Mouse (Mus musculus) lung, adult 2 months (tissue): ENCODE data around the gene Ifi209. TPM values are rescaled to one million over a fixed set of nuclear protein-coding genes. Genes with fewer than 3 reads are reported as not detected.
"Not testable (repeated sequence)": the region's sequence is repeated elsewhere in the genome, so short reads cannot be mapped to it uniquely, and the experiment has no call there.

ENCODE experiments used
- DNase-seq: peaks from one replicate; pipeline ENCODE4 v3.0.0; 2022
- H3K4me1 ChIP-seq: fragments of 200-500 bp; 2 replicates; pipeline ENCODE4 v1.6.1; 2011; ENCODE audit warnings: low read length; ENCODE audit not compliant: control insufficient read depth, insufficient read depth
- H3K4me3 ChIP-seq: fragments of 200-500 bp; replicated peaks from 2 replicates; pipeline ENCODE3; 2011; ENCODE audit warnings: low read depth, mild to moderate bottlenecking, control low read depth, low read length; ENCODE audit errors: extremely low read depth
- CTCF ChIP-seq: fragments of 200-500 bp; IDR thresholded peaks from 2 replicates; pipeline ENCODE4 v1.5.1; 2011; ENCODE audit warnings: mild to moderate bottlenecking, low read length, control low read depth; ENCODE audit not compliant: insufficient read depth
- POLR2A ChIP-seq: fragments of 200-500 bp; IDR thresholded peaks from 2 replicates; pipeline ENCODE4 v1.6.1; 2011; ENCODE audit warnings: low read depth, mild to moderate bottlenecking, control low read depth, low read length, borderline replicate concordance; ENCODE audit errors: extremely low read depth
- WGBS: fragments of 180-500 bp; shearing (Covaris S2); methylation state at CpG from one replicate; pipeline ENCODE4 v1.1.7; 2018; 5-methylcytosine and 5-hydroxymethylcytosine counted together
- polyA plus RNA-seq: library from polyadenylated mRNA; depleted of rRNA; stranded (reverse); fragments of >200 nt; gene quantifications from 2 replicates; pipeline ENCODE4 v1.2.3, GENCODE M21; 2012; rRNA removed

Ifi209 gene
- polyA plus RNA-seq: 0.72 and 1.1 TPM in 2 replicates

- not testable (repeated sequence) for H3K4me3 ChIP-seq, H3K4me1 ChIP-seq, DNase-seq
- WGBS: 43% methylated on average over 2 of the region's 2 CpGs
Observed at GRCm38 (mm10) chr1:173630622-173631021, at the start of gene Ifi209. TSS of gene Ifi209 (plus strand) at chr1:173630917.

DNA sequence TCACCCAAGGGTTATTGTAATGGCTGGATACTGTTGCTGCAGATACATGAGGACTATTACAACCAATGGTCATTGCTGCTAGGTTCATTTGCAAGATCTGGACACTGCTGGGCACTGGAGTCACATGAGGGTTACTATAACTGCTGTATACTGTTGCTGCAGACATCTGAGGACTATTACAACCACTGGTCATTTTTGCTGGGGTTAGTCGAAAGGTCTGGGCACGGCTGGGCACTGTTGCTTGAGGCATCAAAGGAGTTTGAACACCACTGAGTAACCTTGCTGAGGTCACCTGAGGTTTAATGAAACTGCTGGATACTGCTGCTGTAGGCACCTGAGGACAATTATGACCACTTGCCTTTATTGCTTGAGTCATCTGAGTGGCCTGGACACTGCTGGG, 41.0 kb upstream of the Ifi209 start:
- H3K4me1 ChIP-seq, DNase-seq, H3K4me3 ChIP-seq: not testable (repeated sequence)
- WGBS: 78% methylated on average over 2 of the region's 2 CpGs

DNA sequence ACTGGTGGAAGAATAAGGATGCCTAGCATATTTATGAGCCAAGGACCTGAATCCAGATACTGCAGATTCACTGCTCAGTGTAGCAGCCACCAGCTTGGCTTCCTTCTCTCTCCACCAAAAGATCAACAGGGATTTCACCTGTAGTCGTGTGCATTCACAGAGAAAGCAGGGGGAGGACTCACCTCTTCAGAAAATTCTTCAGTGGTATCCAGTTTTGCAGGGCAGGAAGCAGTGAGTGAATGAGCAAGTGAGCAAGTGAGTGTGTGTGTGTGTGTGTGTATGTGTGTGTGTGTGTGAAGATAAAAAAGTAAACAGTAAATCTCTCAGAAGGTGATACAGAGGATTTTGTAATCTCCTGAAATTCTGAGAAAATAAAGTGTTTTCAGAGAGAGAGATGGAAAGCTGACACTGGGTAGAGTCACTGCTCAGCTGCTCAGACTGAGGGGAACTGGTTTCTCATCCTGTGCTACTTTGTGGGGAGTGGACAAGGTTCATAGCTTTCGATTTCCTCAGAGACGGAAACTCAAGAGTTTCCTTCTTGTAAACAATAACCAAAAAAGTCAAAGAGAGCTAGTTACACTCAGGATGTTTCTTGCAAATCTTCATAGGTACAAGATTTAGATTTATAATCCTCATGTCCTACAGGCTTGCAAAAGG, 31.8 kb upstream of the Ifi209 start, which contains the start of gene Ifi213:
Gene Ifi213 (minus strand): TSS at position 437 of the 657 bp plus-strand sequence.
- DNase-seq, H3K4me1 ChIP-seq: not testable (repeated sequence)
- H3K4me3 ChIP-seq: peak within 1 kb of the TSS; percentile 38
- 23% methylated on average over 3 of the region's 3 CpGs for WGBS

GRCm38 (mm10) chr1:173610291-173610690, 20.4 kb upstream of the Ifi209 start:
- H3K4me1 ChIP-seq, DNase-seq, H3K4me3 ChIP-seq: not testable (repeated sequence)
- 70% methylated on average over 3 of the region's 3 CpGs for WGBS

DNA sequence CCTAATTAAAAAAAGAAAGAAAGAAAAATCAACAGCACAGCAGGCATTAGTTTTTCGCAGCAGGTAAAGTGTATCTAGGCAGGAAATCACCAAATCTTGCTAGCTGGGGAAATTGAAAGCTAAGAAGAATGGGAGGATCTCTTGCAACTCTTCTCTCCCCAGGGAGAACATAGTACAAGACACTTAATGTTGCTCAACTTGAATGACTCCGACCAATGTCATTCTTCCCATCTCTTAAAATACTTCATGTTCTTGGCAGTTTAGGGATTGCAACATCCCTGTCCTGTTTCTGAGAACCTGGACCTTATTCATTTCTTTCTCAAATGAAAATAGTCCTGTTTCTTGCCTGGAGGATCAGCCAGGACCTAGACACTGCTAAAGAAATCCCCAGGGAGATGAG, 8.5 kb upstream of the Ifi209 start:
- DNase-seq, H3K4me1 ChIP-seq, H3K4me3 ChIP-seq: not testable (repeated sequence)
- 70% methylated on average over 2 of the region's 2 CpGs for WGBS

DNA sequence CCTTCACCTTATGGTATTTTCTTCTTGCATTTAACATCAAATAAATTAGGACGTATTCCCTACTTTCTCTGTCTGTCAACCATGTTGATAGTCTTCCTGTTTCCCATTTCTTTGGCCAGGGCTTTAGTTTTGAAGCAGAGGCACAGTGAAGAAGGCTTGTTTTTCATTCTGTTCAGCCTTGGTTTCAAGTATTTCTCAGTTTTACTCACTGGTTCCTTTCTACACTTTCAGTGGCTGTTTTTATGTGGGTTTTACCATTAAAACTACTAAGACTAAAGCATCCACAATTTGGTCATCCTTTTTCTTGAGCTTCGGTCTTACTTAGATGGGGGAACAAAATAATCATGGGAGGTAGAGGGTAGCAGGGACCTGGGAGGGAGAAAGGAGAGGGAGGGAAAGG, 6.7 kb upstream of the Ifi209 start:
- WGBS: 80% methylated on average over 2 of the region's 2 CpGs
- H3K4me3 ChIP-seq: no peak overlapping the region
- TF ChIP-seq CTCF: no peak
- no peak for TF ChIP-seq POLR2A
- no peak for DNase-seq
- H3K4me1 ChIP-seq: no peaks in the 10 kb centered on the region

GRCm38 (mm10) chr1:173626686-173627085, 4.0 kb upstream of the Ifi209 start:
- H3K4me3 ChIP-seq: no peak overlapping the region
- no peaks in the 10 kb centered on the region for H3K4me1 ChIP-seq
- DNase-seq: no peak
- TF ChIP-seq POLR2A (no peak), CTCF (no peak)
- 48% methylated on average over 2 of the region's 2 CpGs for WGBS

- Histone ChIP-seq H3K4me1 (no peaks in the 10 kb centered on the region), H3K4me3 (no peak overlapping the region)
- no peak for DNase-seq
- TF ChIP-seq CTCF: no peak
- TF ChIP-seq POLR2A: no peak
- WGBS: 67% methylated on average over 5 of the region's 5 CpGs
Observed at GRCm38 (mm10) chr1:173633969-173634645, 3.4 kb downstream of the Ifi209 start.

GRCm38 (mm10) chr1:173645393-173645792, 14.7 kb downstream of the Ifi209 start:
- WGBS: 72% methylated on average over 2 of the region's 2 CpGs
- Histone ChIP-seq H3K4me1 (no peaks in the 10 kb centered on the region), H3K4me3 (no peak overlapping the region)
- DNase-seq: no peak
- TF ChIP-seq CTCF (no peak), POLR2A (no peak)

DNA sequence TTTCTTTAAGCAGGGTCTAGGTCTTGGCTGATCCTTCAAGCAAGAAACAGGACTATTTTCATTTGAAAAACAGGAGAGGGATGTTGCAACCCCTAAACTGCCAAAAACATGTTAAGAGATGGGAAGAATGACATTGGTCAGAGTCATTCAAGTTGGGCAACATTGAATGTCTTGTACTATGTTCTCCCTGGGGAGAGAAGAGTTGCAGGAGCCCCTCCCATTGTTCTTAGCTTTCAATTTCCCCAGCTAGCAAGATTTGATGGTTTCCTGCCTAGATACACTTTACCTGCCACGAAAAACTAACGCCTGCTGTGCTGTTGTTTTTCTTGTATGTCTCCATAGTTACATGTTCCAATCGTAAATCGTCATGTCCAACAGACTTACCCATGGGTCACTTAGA, 27.3 kb downstream of the Ifi209 start:
- no peak for DNase-seq
- no peaks in the 10 kb centered on the region for H3K4me1 ChIP-seq
- no peak overlapping the region for H3K4me3 ChIP-seq
- WGBS: 68% methylated on average over 4 of the region's 4 CpGs
- TF ChIP-seq POLR2A (no peak), CTCF (no peak)

DNA sequence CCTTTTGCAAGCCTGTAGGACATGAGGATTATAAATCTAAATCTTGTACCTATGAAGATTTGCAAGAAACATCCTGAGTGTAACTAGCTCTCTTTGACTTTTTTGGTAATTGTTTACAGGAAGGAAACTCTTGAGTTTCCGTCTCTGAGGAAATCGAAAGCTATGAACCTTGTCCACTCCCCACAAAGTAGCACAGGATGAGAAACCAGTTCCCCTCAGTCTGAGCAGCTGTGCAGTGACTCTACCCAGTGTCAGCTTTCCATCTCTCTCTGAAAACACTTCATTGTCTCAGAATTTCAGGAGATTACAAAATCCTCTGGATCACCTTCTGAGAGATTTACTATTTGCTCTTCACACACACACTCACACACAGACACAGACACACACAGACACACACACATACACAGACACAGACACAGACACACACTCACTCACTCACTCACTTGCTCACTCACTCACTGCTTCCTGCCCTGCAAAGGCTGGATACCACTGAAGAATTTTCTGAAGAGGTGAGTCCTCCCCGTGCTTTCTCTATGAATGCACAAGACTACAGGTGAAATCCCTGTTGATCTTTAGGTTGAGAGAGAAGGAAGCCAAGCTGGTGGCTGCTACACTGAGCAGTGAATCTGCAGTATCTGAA, 42.9 kb downstream of the Ifi209 start, which contains the start of gene Ifi208:
Gene Ifi208 (plus strand): TSS at position 218 of the 640 bp plus-strand sequence.
- not testable (repeated sequence) for H3K4me1 ChIP-seq, DNase-seq
- H3K4me3 ChIP-seq: peak within 1 kb of the TSS; percentile 16
- 16% methylated on average over 3 of the region's 3 CpGs for WGBS

DNA sequence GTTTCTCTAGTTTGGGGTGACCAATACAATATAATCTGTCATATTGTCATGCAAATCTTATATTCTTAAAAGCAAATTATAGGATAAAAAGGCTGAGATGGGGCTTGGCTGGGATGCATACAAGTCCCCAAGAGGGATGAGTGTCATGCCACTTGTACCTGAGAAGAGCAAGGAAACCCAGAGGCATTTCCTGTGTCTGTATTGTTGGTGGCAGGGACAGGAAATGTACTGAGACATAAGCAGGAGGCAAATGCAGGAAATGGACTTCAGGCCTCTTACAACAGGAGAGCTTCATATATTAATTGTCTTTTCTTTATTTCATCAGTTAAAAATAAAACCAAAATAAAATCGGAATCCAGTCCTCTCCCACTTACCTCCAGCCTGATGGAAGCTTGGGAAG, 47.9 kb downstream of the Ifi209 start:
- H3K4me3 ChIP-seq, DNase-seq, H3K4me1 ChIP-seq: not testable (repeated sequence)
- WGBS: 53% methylated on average over 1 of the region's 1 CpGs
